Mouse (Mus musculus) erythroblast, embryonic 14.5 days (primary cell): ENCODE results near the gene Ncoa6.

Source experiments
- GATA1 ChIP-seq: IDR thresholded peaks from 2 replicates; pipeline ENCODE4 v1.6.1; 2012; ENCODE audit warnings: low read length, inconsistent platforms, mixed read lengths
- TAL1 ChIP-seq: IDR thresholded peaks from 3 replicates; pipeline ENCODE4 v1.6.1; 2012; ENCODE audit warnings: low read length, inconsistent platforms, mixed read lengths

GRCm38 (mm10) chr2:155442916-155443315, 30.8 kb downstream of the Ncoa6 start:
- TF ChIP-seq GATA1: no peak
- TF ChIP-seq TAL1: no peak
